Mouse (Mus musculus) myocyte (in vitro differentiated cells): ENCODE data around the gene Myo9a. TPM values are rescaled to one million over a fixed set of nuclear protein-coding genes. Genes with fewer than 3 reads are reported as not detected.

Source experiments
- H3K27me3 ChIP-seq: one replicate; pipeline ENCODE4 v1.6.1; 2011; ENCODE audit not compliant: control insufficient read depth, insufficient read depth, insufficient read length
- H3K36me3 ChIP-seq: one replicate; pipeline ENCODE4 v1.6.1; 2011; ENCODE audit not compliant: control insufficient read depth, insufficient read depth
- H3K4me2 ChIP-seq: one replicate; pipeline ENCODE4 v1.6.1; 2011; ENCODE audit warnings: low read depth, control low read depth
- H3K4me3 ChIP-seq: one replicate; pipeline ENCODE4 v1.5.1; 2011; ENCODE audit warnings: mild to moderate bottlenecking, control low read depth, moderate library complexity
- H3K79me2 ChIP-seq: one replicate; pipeline ENCODE4 v1.6.1; 2011; ENCODE audit not compliant: control insufficient read depth, insufficient read depth
- H3ac ChIP-seq: one replicate; pipeline ENCODE4 v1.6.1; 2011; ENCODE audit not compliant: control insufficient read depth, insufficient read length
- CEBPB ChIP-seq: IDR thresholded peaks from 2 replicates; pipeline ENCODE4 v1.6.1; 2011; ENCODE audit warnings: mild to moderate bottlenecking, moderate library complexity; ENCODE audit not compliant: poor library complexity, insufficient read depth, severe bottlenecking
- E2F4 ChIP-seq: IDR thresholded peaks from one replicate; pipeline ENCODE4 v1.6.1; 2011; ENCODE audit warnings: mild to moderate bottlenecking, control low read depth, moderate library complexity; ENCODE audit not compliant: insufficient read depth
- MAX ChIP-seq: IDR thresholded peaks from one replicate; pipeline ENCODE4 v1.6.1; 2011; ENCODE audit warnings: low read depth, mild to moderate bottlenecking, control low read depth
- MYOD1 ChIP-seq, 3 experiments: IDR thresholded peaks; one replicate each; pipeline ENCODE4 v1.6.1; 2011; ENCODE audit warnings: control low read depth in 2 of 3, low read depth in 2 of 3, mild to moderate bottlenecking in 2 of 3, moderate library complexity in 1 of 3; ENCODE audit not compliant: insufficient read length in 2 of 3, control insufficient read depth in 1 of 3
- MYOG ChIP-seq, 3 experiments: IDR thresholded peaks; one replicate each; pipeline ENCODE4 v1.6.1; 2011; ENCODE audit warnings: control low read depth in 2 of 3, low read depth in 2 of 3, mild to moderate bottlenecking in 2 of 3; ENCODE audit not compliant: insufficient read length in 2 of 3, control insufficient read depth in 1 of 3, insufficient read depth in 1 of 3
- POLR2A ChIP-seq: IDR thresholded peaks from one replicate; pipeline ENCODE4 v1.6.1; 2011; ENCODE audit warnings: low read depth, mild to moderate bottlenecking, control low read depth, moderate library complexity; ENCODE audit not compliant: insufficient read length
- POLR2AphosphoS2 ChIP-seq: IDR thresholded peaks from one replicate; pipeline ENCODE4 v1.6.1; 2011; ENCODE audit warnings: low read depth, control low read depth; ENCODE audit not compliant: insufficient read length
- REST ChIP-seq: IDR thresholded peaks from one replicate; pipeline ENCODE4 v1.6.1; 2011; ENCODE audit warnings: mild to moderate bottlenecking, control low read depth, moderate library complexity; ENCODE audit not compliant: insufficient read depth, insufficient read length
- SRF ChIP-seq: IDR thresholded peaks from one replicate; pipeline ENCODE4 v1.6.1; 2011; ENCODE audit warnings: low read depth; ENCODE audit not compliant: control insufficient read depth, insufficient read length
- TCF12 ChIP-seq: IDR thresholded peaks from one replicate; pipeline ENCODE4 v1.6.1; 2011; ENCODE audit warnings: mild to moderate bottlenecking, control low read depth; ENCODE audit not compliant: poor library complexity, insufficient read depth, severe bottlenecking
- TCF3 ChIP-seq: IDR thresholded peaks from one replicate; pipeline ENCODE4 v1.6.1; 2011; ENCODE audit warnings: low read depth, control low read depth; ENCODE audit not compliant: insufficient read length
- USF1 ChIP-seq: IDR thresholded peaks from one replicate; pipeline ENCODE4 v1.6.1; 2011; ENCODE audit warnings: low read depth, mild to moderate bottlenecking, control low read depth, moderate library complexity
- polyA plus RNA-seq: library from polyadenylated mRNA; unstranded; fragments of >200 nt; fragmentation: generic; extraction: Trizol; gene quantifications from one replicate; pipeline ENCODE4 v1.2.1, GENCODE M21; 2012; ENCODE audit warnings: missing spikeins

Myo9a gene
- polyA plus RNA-seq, 1 experiment: 3.5 TPM

DNA sequence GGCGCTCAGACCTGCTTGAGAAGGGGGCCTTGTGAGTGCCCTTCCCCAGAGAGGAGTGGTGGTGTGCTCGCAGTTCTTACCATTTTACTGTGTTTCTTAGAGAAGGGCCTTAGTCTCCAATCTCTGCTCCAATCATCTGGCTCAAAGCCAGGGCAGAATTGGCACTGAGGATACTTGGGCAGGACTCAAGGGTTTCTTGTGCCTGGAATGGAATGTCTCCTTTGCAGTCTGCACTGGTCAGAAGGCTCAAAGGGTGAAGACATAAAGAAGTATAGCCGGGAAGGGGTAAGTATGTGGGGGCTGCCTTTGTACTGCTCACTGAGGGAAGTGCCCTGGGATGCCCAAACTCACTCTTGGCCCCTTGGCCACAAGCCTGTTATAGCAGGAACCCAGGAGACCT is 41.5 kb upstream of the Myo9a start:
- no peak overlapping the region for H3K4me3 ChIP-seq

DNA sequence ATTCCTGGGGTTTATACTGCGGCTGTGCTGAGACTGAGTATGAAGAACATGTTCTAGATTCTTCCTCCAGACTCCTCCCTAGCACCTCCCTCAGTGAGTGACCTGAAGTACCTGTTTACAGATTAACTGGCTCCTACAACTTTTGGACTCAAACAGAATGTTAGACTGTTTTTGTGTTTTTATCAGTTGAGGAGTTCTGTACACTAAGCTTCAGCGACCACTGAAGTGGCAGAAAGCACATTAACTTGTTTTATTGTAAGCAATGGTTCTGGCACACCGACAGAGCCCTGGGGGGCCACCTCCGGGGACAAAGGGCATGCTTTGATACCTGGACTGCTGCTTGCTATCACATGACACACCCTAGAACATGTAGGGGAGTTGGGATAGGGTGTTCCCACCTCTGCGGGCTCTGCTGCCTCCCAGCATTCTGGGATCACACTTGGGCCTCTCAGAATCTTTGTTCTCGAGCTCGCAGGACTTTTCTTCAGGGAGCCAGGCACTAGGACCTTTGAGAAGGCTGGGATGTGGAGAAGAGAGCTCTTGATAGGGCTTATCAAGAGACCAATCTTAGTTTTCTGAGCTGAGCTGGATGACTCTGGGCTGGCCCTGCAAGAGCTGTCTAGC is 34.3 kb upstream of the Myo9a start:
- Histone ChIP-seq H3K27me3 (no peaks in the 10 kb centered on the region), H3K4me2 (no peak overlapping the region), H3K4me3 (no peak overlapping the region), H3ac (no peak overlapping the region), H3K36me3 (no peaks in the 10 kb centered on the region), H3K79me2 (no peaks in the 10 kb centered on the region)
- TF ChIP-seq CEBPB: no peak
- TF ChIP-seq SRF: no peak
- no peak for TF ChIP-seq POLR2AphosphoS2
- TF ChIP-seq MYOD1 (IDR thresholded peaks at IDR 0.05; ENCODE audit: control insufficient read depth in 1 of 3, insufficient read length in 2 of 3, low read depth in 2 of 3): no peak
- TF ChIP-seq TCF12: no peak
- TF ChIP-seq MYOG (IDR thresholded peaks at IDR 0.05; ENCODE audit: control insufficient read depth in 1 of 3, insufficient read depth in 1 of 3, insufficient read length in 2 of 3, low read depth in 2 of 3): no peak
- TF ChIP-seq MAX: no peak
- TF ChIP-seq TCF3: no peak

More for the DNA sequence above, 41.5 kb upstream of the Myo9a start:
- Histone ChIP-seq H3ac (no peak overlapping the region), H3K79me2 (no peaks in the 10 kb centered on the region), H3K4me2 (no peak overlapping the region), H3K27me3 (no peaks in the 10 kb centered on the region), H3K36me3 (no peaks in the 10 kb centered on the region)
- TF ChIP-seq POLR2A (no peak), SRF (no peak), POLR2AphosphoS2 (no peak), E2F4 (no peak), REST (no peak), MYOD1 (IDR thresholded peaks at IDR 0.05; ENCODE audit: control insufficient read depth in 1 of 3, insufficient read length in 2 of 3, low read depth in 2 of 3) (no peak), MYOG (IDR thresholded peaks at IDR 0.05; ENCODE audit: control insufficient read depth in 1 of 3, insufficient read depth in 1 of 3, insufficient read length in 2 of 3, low read depth in 2 of 3) (no peak), MAX (no peak), TCF3 (no peak), CEBPB (no peak)

DNA sequence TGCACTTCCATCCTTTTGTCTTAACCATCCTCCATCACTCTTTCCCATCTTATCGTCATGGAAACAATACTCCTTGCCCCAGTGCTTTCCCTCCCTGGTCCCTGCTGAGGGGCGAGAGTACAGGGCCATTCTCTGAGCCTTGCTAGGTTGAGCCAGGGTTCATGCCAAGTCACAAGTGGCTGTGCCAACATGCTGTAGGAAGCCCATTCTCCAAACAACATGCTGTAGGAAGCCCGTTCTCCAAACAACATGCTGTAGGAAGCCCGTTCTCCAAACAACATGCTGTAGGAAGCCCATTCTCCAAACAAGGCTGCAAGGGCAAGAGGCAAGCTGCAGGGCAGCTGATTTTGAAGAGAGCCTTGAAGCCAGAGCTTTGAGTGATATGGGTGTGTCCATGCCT is 32.5 kb upstream of the Myo9a start:
- TF ChIP-seq SRF: no peak
- TF ChIP-seq CEBPB: no peak
- no peak for TF ChIP-seq POLR2A
- no peak for TF ChIP-seq TCF3
- no peak for TF ChIP-seq E2F4
- no peak for TF ChIP-seq MYOD1 (IDR thresholded peaks at IDR 0.05; ENCODE audit: control insufficient read depth in 1 of 3, insufficient read length in 2 of 3, low read depth in 2 of 3)
- no peak for TF ChIP-seq REST
- no peak for TF ChIP-seq TCF12
- TF ChIP-seq POLR2AphosphoS2: no peak
- no peak for TF ChIP-seq MAX
- no peak for TF ChIP-seq MYOG (IDR thresholded peaks at IDR 0.05; ENCODE audit: control insufficient read depth in 1 of 3, insufficient read depth in 1 of 3, insufficient read length in 2 of 3, low read depth in 2 of 3)
- TF ChIP-seq USF1: no peak
- H3K36me3 ChIP-seq: no peaks in the 10 kb centered on the region

DNA sequence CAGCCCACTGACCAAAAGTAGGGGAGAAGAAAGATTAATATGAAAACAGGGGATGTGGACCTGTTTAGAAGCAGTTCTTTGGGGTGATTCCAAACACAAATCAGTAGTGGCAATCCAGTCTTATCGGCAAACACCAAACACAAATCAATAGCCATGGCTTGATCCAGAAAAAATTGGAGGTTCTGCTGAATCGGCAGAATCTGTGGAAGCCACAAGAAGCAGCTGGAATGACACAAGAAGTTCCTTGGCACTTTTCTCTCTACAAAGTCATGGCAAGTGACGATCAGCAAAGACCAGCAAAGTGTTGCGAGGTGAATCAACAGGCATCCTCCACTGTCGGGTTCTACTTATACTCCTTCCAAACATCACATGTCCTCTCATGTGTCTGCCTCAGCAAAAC is 29.6 kb upstream of the Myo9a start:
- Histone ChIP-seq H3K36me3 (no peaks in the 10 kb centered on the region), H3ac (no peak overlapping the region), H3K79me2 (no peaks in the 10 kb centered on the region), H3K4me3 (no peak overlapping the region), H3K4me2 (no peak overlapping the region), H3K27me3 (no peaks in the 10 kb centered on the region)
- TF ChIP-seq POLR2AphosphoS2: no peak
- no peak for TF ChIP-seq MYOG (IDR thresholded peaks at IDR 0.05; ENCODE audit: control insufficient read depth in 1 of 3, insufficient read depth in 1 of 3, insufficient read length in 2 of 3, low read depth in 2 of 3)
- no peak for TF ChIP-seq MYOD1 (IDR thresholded peaks at IDR 0.05; ENCODE audit: control insufficient read depth in 1 of 3, insufficient read length in 2 of 3, low read depth in 2 of 3)
- no peak for TF ChIP-seq TCF12
- TF ChIP-seq REST: no peak
- TF ChIP-seq CEBPB: no peak
- TF ChIP-seq SRF: no peak
- no peak for TF ChIP-seq USF1
- no peak for TF ChIP-seq POLR2A
- no peak for TF ChIP-seq E2F4
- TF ChIP-seq MAX: no peak
- TF ChIP-seq TCF3: no peak

More for the DNA sequence above, 32.5 kb upstream of the Myo9a start:
- Histone ChIP-seq H3K27me3 (no peaks in the 10 kb centered on the region), H3K4me2 (no peak overlapping the region), H3K79me2 (no peaks in the 10 kb centered on the region), H3K4me3 (no peak overlapping the region), H3ac (no peak overlapping the region)
